Mouse (Mus musculus) MEL (cell line): Measurements from ENCODE around the gene Rasef. TPM values are rescaled to one million over a fixed set of nuclear protein-coding genes. Genes with fewer than 3 reads are reported as not detected.

Source experiments
- DNase-seq: peaks from one replicate; pipeline ENCODE4 v3.0.0; 2011; ENCODE audit warnings: low read depth, low spot score
- H3K27ac ChIP-seq: 2 replicates; pipeline ENCODE4 v1.5.1; 2012; ENCODE audit warnings: low read depth, mild to moderate bottlenecking, control low read depth, low read length, moderate library complexity; ENCODE audit not compliant: control insufficient read depth
- H3K27me3 ChIP-seq, 2 experiments: fragments of 150-350 bp in 1 of 2; sonication (generic) in 1 of 2; 2 replicates each; pipeline ENCODE4 v1.6.1; 2012; ENCODE audit warnings: low read length in 2 of 2, mild to moderate bottlenecking in 2 of 2, improper control_type of control experiment in 1 of 2, moderate library complexity in 1 of 2; ENCODE audit not compliant: insufficient read depth in 2 of 2, control insufficient read depth in 1 of 2
- H3K36me3 ChIP-seq, 2 experiments: 2 replicates each; pipeline ENCODE4 v1.6.1; 2012 to 2014; ENCODE audit warnings: low read length in 2 of 2, improper control_type of control experiment in 1 of 2, inconsistent platforms in 1 of 2, mild to moderate bottlenecking in 1 of 2; ENCODE audit not compliant: insufficient read depth in 2 of 2, control insufficient read depth in 1 of 2
- H3K4me1 ChIP-seq, 2 experiments: fragments of 150-350 bp in 1 of 2; sonication (generic) in 1 of 2; 2 replicates each; pipeline ENCODE4 v1.6.1; 2012; ENCODE audit warnings: low read length in 2 of 2, improper control_type of control experiment in 1 of 2, mild to moderate bottlenecking in 1 of 2; ENCODE audit not compliant: insufficient read depth in 2 of 2, control insufficient read depth in 1 of 2
- H3K4me3 ChIP-seq, 2 experiments: fragments of 150-350 bp in 1 of 2; sonication (generic) in 1 of 2; 2 replicates each; pipeline ENCODE4 v1.5.1; 2012; ENCODE audit warnings: low read depth in 2 of 2, low read length in 2 of 2, mild to moderate bottlenecking in 2 of 2, moderate library complexity in 2 of 2, control low read depth in 1 of 2, improper control_type of control experiment in 1 of 2; ENCODE audit not compliant: control insufficient read depth in 1 of 2, insufficient read depth in 1 of 2
- H3K79me2 ChIP-seq: 2 replicates; pipeline ENCODE4 v1.6.1; 2012; ENCODE audit warnings: mild to moderate bottlenecking, low read length, moderate library complexity; ENCODE audit not compliant: control insufficient read depth, poor library complexity, insufficient read depth
- H3K9ac ChIP-seq: 2 replicates; pipeline ENCODE4 v1.6.1; 2012; ENCODE audit warnings: low read depth, mild to moderate bottlenecking, control low read depth, low read length, moderate library complexity; ENCODE audit not compliant: control insufficient read depth, poor library complexity, severe bottlenecking
- H3K9me3 ChIP-seq: fragments of 150-350 bp; sonication (generic); replicated peaks from 2 replicates; pipeline ENCODE4 v1.6.1; 2012; ENCODE audit warnings: mild to moderate bottlenecking, low read length, improper control_type of control experiment, moderate library complexity; ENCODE audit not compliant: insufficient read depth
- CHD2 ChIP-seq: IDR thresholded peaks from 2 replicates; pipeline ENCODE4 v1.6.1; 2011; ENCODE audit warnings: low read length, improper control_type of control experiment
- ELF1 ChIP-seq: IDR thresholded peaks from 2 replicates; pipeline ENCODE4 v1.6.1; 2014; ENCODE audit warnings: low read depth, mild to moderate bottlenecking, inconsistent platforms, low read length, improper control_type of control experiment, moderate library complexity
- EP300 ChIP-seq, 2 experiments: IDR thresholded peaks; 2 replicates each; pipeline ENCODE4 v1.6.1; 2011; ENCODE audit warnings: improper control_type of control experiment in 2 of 2, low read length in 2 of 2, low read depth in 1 of 2, mild to moderate bottlenecking in 1 of 2
- ETS1 ChIP-seq: IDR thresholded peaks from 2 replicates; pipeline ENCODE4 v1.6.1; 2012; ENCODE audit warnings: low read depth, mild to moderate bottlenecking, inconsistent platforms, low read length, improper control_type of control experiment, moderate library complexity
- GATA1 ChIP-seq: IDR thresholded peaks from 2 replicates; pipeline ENCODE4 v1.6.1; 2011; ENCODE audit warnings: low read depth, low read length, improper control_type of control experiment
- HCFC1 ChIP-seq: IDR thresholded peaks from 2 replicates; pipeline ENCODE4 v1.6.1; 2012; ENCODE audit warnings: low read depth, mild to moderate bottlenecking, inconsistent platforms, low read length, improper control_type of control experiment, moderate library complexity
- MAX ChIP-seq: IDR thresholded peaks from 2 replicates; pipeline ENCODE4 v1.6.1; 2011; ENCODE audit warnings: low read length, improper control_type of control experiment
- MYB ChIP-seq: IDR thresholded peaks from 2 replicates; pipeline ENCODE4 v1.6.1; 2011; ENCODE audit warnings: mild to moderate bottlenecking, low read depth, low read length, improper control_type of control experiment
- MYC ChIP-seq: IDR thresholded peaks from 2 replicates; pipeline ENCODE4 v1.6.1; 2011; ENCODE audit warnings: low read depth, mild to moderate bottlenecking, low read length, improper control_type of control experiment, moderate library complexity
- NELFE ChIP-seq: IDR thresholded peaks from 2 replicates; pipeline ENCODE4 v1.6.1; 2011; ENCODE audit warnings: low read depth, low read length, improper control_type of control experiment
- RAD21 ChIP-seq: IDR thresholded peaks from 2 replicates; pipeline ENCODE4 v1.6.1; 2011; ENCODE audit warnings: mild to moderate bottlenecking, low read depth, low read length, improper control_type of control experiment
- RCOR1 ChIP-seq: IDR thresholded peaks from 2 replicates; pipeline ENCODE4 v1.6.1; 2012; ENCODE audit warnings: low read depth, mild to moderate bottlenecking, inconsistent platforms, low read length, improper control_type of control experiment
- TCF12 ChIP-seq: IDR thresholded peaks from 2 replicates; pipeline ENCODE4 v1.6.1; 2014; ENCODE audit warnings: low read depth, mild to moderate bottlenecking, inconsistent platforms, low read length, improper control_type of control experiment, moderate library complexity
- ZKSCAN1 ChIP-seq: IDR thresholded peaks from 2 replicates; pipeline ENCODE4 v1.6.1; 2012; ENCODE audit warnings: low read depth, mild to moderate bottlenecking, inconsistent platforms, low read length, improper control_type of control experiment, moderate library complexity
- polyA plus RNA-seq, 2 experiments: library from polyadenylated mRNA; stranded (reverse) in 1 of 2; unstranded in 1 of 2; fragments of >175 nt in 1 of 2; fragments of >200 nt in 1 of 2; gene quantifications; 2 replicates each; pipeline versions ENCODE4 v1.2.1 to v1.2.4; 2012; ENCODE audit warnings: low replicate concordance in 2 of 2, low read depth in 1 of 2; ENCODE audit not compliant: insufficient read length in 2 of 2, insufficient read depth in 1 of 2, missing spikeins in 1 of 2
- total RNA-seq: library from RNA; depleted of rRNA; stranded (reverse); fragments of 300-350 nt; gene quantifications from 2 replicates; pipeline ENCODE4 v1.2.3, GENCODE M21; 2012

Gene Rasef
- total and polyA plus RNA-seq, 3 experiments = not detected

- no peaks in the 10 kb centered on the region for H3K27me3 ChIP-seq
- no peak for DNase-seq
- peaks cover 0 to 10% of the 10 kb centered on the region in 2 experiments; a peak in 2 of 4 replicates for H3K36me3 ChIP-seq
- H3K4me3 ChIP-seq = no peak overlapping the region
- H3K27ac ChIP-seq = no peak overlapping the region
- H3K9me3 ChIP-seq = no peaks in the 10 kb centered on the region
- H3K9ac ChIP-seq = no peak overlapping the region
- H3K4me1 ChIP-seq = peaks cover 0 to 3% of the 10 kb centered on the region in 2 experiments
- TF ChIP-seq MAX = no peak
- no peak for TF ChIP-seq NELFE
- no peak for TF ChIP-seq RCOR1
- TF ChIP-seq ZKSCAN1 = no peak
- no peak for TF ChIP-seq ETS1
- no peak for TF ChIP-seq MYB
- TF ChIP-seq CHD2 = no peak
- H3K79me2 ChIP-seq = no peaks in the 10 kb centered on the region
Observed at GRCm38 (mm10) chr4:73781061-73781460, 9.7 kb downstream of the Rasef start.

DNA sequence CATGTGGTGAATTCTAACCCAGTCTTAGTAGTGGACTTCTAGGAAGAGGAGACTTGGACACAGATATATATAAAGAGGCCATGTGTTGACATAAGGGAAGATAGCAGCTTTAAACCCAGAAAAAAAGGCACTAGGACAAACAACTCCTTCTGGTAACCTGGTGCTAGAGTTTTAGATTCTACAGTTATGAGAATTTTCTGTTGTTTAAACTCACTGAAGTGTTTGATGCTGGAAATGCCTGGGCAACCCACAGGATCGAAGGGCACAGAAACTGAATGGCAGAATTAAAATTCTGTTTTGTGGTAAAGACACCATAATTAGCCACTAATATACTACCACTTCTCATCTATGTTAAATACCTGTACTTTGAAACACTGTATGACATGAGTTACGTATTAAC lies 15.5 kb downstream of the Rasef start:
- no peak overlapping the region for H3K9ac ChIP-seq
- H3K27me3 ChIP-seq = no peaks in the 10 kb centered on the region
- TF ChIP-seq EP300 (IDR thresholded peaks at IDR 0.05; ENCODE audit: low read depth in 1 of 2, low read length in 2 of 2) = no peak
- peaks cover 0 to 5% of the 10 kb centered on the region in 2 experiments; a peak in 2 of 4 replicates for H3K4me1 ChIP-seq
- H3K27ac ChIP-seq = no peak overlapping the region
- H3K4me3 ChIP-seq = no peak overlapping the region
- DNase-seq = no peak
- no peaks in the 10 kb centered on the region; a peak in 1 of 4 replicates for H3K36me3 ChIP-seq
- no peaks in the 10 kb centered on the region for H3K79me2 ChIP-seq
- no peaks in the 10 kb centered on the region for H3K9me3 ChIP-seq

GRCm38 (mm10) chr4:73773831-73774810 lies 16.7 kb downstream of the Rasef start:
- Histone ChIP-seq H3K9me3 (no peaks in the 10 kb centered on the region), H3K27ac (no peak overlapping the region), H3K79me2 (no peaks in the 10 kb centered on the region; the same call in 1 of the 2 replicates), H3K4me1 (peaks cover 0 to 5% of the 10 kb centered on the region in 2 experiments; a peak in 2 of 4 replicates), H3K4me3 (no peak overlapping the region), H3K27me3 (no peaks in the 10 kb centered on the region), H3K36me3 (no peaks in the 10 kb centered on the region; a peak in 1 of 4 replicates), H3K9ac (no peak overlapping the region)
- peak; percentile 19 for DNase-seq
- TF ChIP-seq EP300 (IDR thresholded peaks at IDR 0.05; ENCODE audit: low read depth in 1 of 2, low read length in 2 of 2) (peak; percentile 44 to 69; a peak in 3 of 4 replicates), ELF1 (no peak), MYC (no peak), TCF12 (peak; percentile 56), NELFE (no peak), RAD21 (no peak), ETS1 (peak; percentile 41; the same call in 1 of the 2 replicates), GATA1 (peak; percentile 59), HCFC1 (peak; percentile 36; the same call in 1 of the 2 replicates)
